Mouse (Mus musculus) liver, embryonic 15.5 days (tissue): Measurements from ENCODE around the gene Apol8. TPM values are rescaled to one million over a fixed set of nuclear protein-coding genes. Genes with fewer than 3 reads are reported as not detected.
"Not testable (repeated sequence)": the region's sequence is repeated elsewhere in the genome, so short reads cannot be mapped to it uniquely, and the experiment has no call there.

Source experiments
- ATAC-seq: fragments of 200-750 bp; cut with Nextera tagmentation; 2 replicates; pipeline ENCODE4 v1.8.0; 2017; ENCODE audit warnings: moderate number of reproducible peaks, mild to moderate bottlenecking, moderate library complexity; ENCODE audit not compliant: insufficient read depth
- H3K27ac ChIP-seq: fragments of 300-500 bp; sonication (generic); replicated peaks from 2 replicates; pipeline ENCODE4 v1.5.1; 2015; ENCODE audit warnings: mild to moderate bottlenecking, inconsistent platforms
- H3K27me3 ChIP-seq: fragments of 300-500 bp; sonication (generic); 2 replicates; pipeline ENCODE4 v1.6.1; 2015; ENCODE audit warnings: mild to moderate bottlenecking, inconsistent platforms
- H3K36me3 ChIP-seq: fragments of 300-500 bp; sonication (generic); replicated peaks from 2 replicates; pipeline ENCODE4 v1.6.1; 2015; ENCODE audit warnings: moderate library complexity, mild to moderate bottlenecking, inconsistent platforms
- H3K4me1 ChIP-seq: fragments of 300-500 bp; sonication (generic); replicated peaks from 2 replicates; pipeline ENCODE4 v1.6.1; 2015; ENCODE audit warnings: inconsistent platforms
- H3K4me2 ChIP-seq: fragments of 300-500 bp; sonication (generic); 2 replicates; pipeline ENCODE4 v1.6.1; 2015; ENCODE audit warnings: moderate library complexity, mild to moderate bottlenecking, inconsistent platforms
- H3K4me3 ChIP-seq: fragments of 300-500 bp; sonication (generic); replicated peaks from 2 replicates; pipeline ENCODE4 v1.5.1; 2015; ENCODE audit warnings: mild to moderate bottlenecking, inconsistent platforms
- H3K9ac ChIP-seq: fragments of 300-500 bp; sonication (generic); 2 replicates; pipeline ENCODE4 v1.6.1; 2015; ENCODE audit warnings: moderate library complexity, mild to moderate bottlenecking, inconsistent platforms
- H3K9me3 ChIP-seq: fragments of 300-500 bp; sonication (generic); replicated peaks from 2 replicates; pipeline ENCODE4 v1.6.1; 2016; ENCODE audit warnings: inconsistent platforms
- WGBS: fragments of 180-500 bp; shearing (Covaris S2); methylation state at CpG from one replicate; pipeline ENCODE4 v1.1.7; 2015; ENCODE audit warnings: mixed read lengths; ENCODE audit not compliant: insufficient replicate concordance; 5-methylcytosine and 5-hydroxymethylcytosine counted together
- polyA plus RNA-seq: library from polyadenylated mRNA; unstranded; fragments of >200 nt; fragmentation: Nextera tagmentation; extraction: Ambion mirVana; gene quantifications from 2 replicates; pipeline ENCODE4 v1.2.1, GENCODE M21; 2015

Gene Apol8
- polyA plus RNA-seq, 1 experiment from 2014 or later, result 27.0 TPM

- not testable (repeated sequence) for ATAC-seq, H3K9me3 ChIP-seq, H3K4me3 ChIP-seq, H3K4me1 ChIP-seq, H3K4me2 ChIP-seq, H3K36me3 ChIP-seq, H3K27ac ChIP-seq, H3K27me3 ChIP-seq, H3K9ac ChIP-seq
- 60% methylated on average over 3 of the region's 3 CpGs for WGBS
Observed at GRCm38 (mm10) chr15:77727745-77728144, 29.1 kb downstream of the Apol8 start.

DNA sequence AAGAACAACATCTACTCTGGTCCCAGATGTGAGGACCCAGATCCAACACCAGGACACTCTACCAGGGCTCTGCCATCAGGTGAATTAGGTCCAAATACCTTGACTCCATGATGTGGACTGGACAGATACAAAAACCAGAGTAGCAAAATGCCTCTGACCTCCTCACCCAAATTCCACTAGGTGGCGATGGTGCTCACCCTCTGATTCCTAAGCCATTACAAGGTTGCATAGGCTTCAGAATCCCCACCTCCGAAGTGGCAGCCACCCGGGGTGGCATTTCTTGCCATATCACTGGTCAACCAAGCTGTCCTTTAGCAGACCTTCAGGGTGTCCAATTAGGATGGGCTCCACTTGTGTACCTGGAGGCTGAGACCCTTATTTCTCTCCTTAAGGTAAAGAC lies 29.7 kb downstream of the Apol8 start:
- ATAC-seq, H3K9ac ChIP-seq, H3K27me3 ChIP-seq, H3K9me3 ChIP-seq, H3K4me2 ChIP-seq, H3K4me1 ChIP-seq, H3K4me3 ChIP-seq, H3K27ac ChIP-seq, H3K36me3 ChIP-seq: not testable (repeated sequence)
- 2% methylated on average over 3 of the region's 3 CpGs for WGBS

DNA sequence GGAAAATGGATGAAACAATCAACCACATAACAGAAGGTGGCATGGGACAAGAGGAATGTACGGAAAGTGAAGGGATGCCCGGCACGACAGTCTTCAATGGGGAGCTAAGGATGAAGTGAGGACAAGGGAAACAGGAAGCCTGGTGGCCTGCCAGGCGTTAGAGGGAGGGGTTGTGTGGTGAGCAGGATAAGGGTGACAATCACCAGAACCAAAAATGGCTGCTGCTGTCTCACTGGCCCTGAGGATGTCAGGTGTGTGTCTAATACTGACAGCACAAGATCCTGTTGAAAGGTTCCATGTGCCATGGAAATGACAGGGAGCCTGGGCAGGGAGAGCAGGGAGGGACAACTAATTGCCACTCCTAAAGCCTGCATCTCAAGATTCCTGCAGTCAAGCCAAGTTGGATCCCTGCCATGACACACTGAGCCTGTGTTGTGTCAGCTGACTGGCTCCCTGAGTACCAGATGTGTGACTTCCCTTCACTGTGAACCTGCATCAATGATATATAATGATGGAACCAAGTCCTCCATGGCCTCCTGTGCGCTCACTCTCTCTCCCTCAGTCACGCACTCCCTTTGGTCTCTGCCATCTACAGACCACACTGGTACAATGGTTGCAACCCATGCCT lies 31.3 kb downstream of the Apol8 start:
- not testable (repeated sequence) for H3K27me3 ChIP-seq, H3K27ac ChIP-seq, H3K4me1 ChIP-seq, H3K4me2 ChIP-seq, H3K36me3 ChIP-seq, H3K9me3 ChIP-seq, H3K4me3 ChIP-seq, ATAC-seq, H3K9ac ChIP-seq
- WGBS, result 47% methylated on average over 6 of the region's 6 CpGs

DNA sequence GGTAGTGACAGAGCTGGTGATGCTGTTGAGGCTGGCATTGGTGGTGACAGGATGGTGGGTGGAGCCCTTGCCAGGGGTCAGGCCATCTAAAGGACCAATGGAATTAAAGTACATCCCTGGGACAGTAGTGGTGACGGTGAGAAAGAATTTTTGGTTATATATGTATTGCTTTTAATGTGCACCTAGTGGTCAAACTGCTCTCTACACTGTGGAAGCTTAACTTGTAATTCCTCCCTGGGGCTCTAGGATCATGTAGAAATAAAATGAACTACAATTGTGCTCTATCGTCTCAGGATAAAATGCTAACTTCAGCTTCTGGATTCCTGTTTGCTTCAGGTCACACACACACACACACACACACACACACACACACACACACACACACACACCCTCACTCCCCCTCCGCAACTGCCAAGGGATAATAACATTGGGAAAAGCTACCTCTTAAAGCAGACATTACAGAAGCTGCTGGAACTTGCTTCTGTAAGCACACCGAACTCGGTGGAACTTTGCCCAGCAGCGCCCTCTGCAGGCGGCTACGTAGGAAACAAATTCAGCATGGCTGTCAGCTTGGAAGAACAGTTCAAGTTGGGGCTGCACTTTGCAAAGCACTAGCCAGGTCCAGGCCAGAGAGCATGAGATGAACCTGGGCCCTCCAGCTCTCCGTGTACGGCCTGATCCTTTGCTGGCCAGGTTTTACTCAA lies 32.4 kb downstream of the Apol8 start:
- H3K9ac ChIP-seq, H3K27ac ChIP-seq, H3K4me3 ChIP-seq, H3K4me2 ChIP-seq, H3K27me3 ChIP-seq, H3K4me1 ChIP-seq, ATAC-seq, H3K9me3 ChIP-seq, H3K36me3 ChIP-seq: not testable (repeated sequence)
- 20% methylated on average over 3 of the region's 10 CpGs for WGBS

DNA sequence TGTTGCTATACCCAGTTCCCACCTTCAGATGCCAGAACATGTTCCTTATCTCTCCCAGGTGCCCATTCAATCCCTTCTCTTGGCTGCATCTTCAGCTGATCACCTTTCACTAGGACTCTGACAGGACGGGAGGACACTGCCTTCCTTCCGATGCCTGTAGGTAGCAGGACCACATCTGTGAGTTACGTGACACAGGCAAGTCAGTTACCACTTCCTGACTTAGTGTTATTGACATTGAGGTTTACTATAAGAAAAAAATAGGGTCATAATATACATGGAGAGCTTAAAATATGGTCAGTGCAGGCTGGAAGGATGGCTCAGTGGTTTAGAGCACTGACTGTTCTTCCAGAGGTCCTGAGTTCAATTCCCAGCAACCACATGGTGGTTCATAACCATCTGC lies 35.3 kb downstream of the Apol8 start:
- not testable (repeated sequence) for H3K4me3 ChIP-seq, H3K27ac ChIP-seq, H3K4me2 ChIP-seq, H3K36me3 ChIP-seq, ATAC-seq, H3K27me3 ChIP-seq, H3K4me1 ChIP-seq, H3K9ac ChIP-seq, H3K9me3 ChIP-seq
- WGBS, result no CpG with 5 or more reads among the region's 3 CpGs

GRCm38 (mm10) chr15:77718240-77718639 lies 38.6 kb downstream of the Apol8 start:
- WGBS, result 55% methylated on average over 6 of the region's 6 CpGs
- H3K36me3 ChIP-seq, H3K4me1 ChIP-seq, H3K9me3 ChIP-seq, H3K9ac ChIP-seq, ATAC-seq, H3K4me2 ChIP-seq, H3K27me3 ChIP-seq, H3K27ac ChIP-seq, H3K4me3 ChIP-seq: not testable (repeated sequence)

DNA sequence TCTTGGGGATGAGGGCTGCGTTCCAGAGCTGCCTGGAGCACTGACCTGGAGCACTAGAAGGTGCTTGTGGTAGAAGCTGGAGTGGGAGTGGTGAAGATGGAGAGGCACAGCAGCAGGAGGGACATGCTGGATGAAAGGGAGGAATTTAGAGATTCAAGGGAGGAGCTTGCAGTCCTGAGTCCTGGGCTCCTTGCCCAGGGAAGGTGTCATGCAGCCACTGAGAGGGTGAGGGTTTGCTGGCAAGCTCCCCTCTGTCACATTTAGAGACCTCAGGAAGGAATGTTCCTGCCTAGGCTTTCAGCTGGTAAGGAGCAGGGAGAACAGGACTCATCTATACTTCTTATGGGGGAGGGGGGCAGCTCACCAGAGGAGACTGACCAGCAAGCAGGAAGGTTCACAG lies 47.9 kb downstream of the Apol8 start:
- H3K4me1 ChIP-seq, H3K9me3 ChIP-seq, H3K9ac ChIP-seq, H3K4me2 ChIP-seq, H3K27ac ChIP-seq, H3K4me3 ChIP-seq, H3K27me3 ChIP-seq, ATAC-seq, H3K36me3 ChIP-seq: not testable (repeated sequence)
- WGBS, result 64% methylated on average over 1 of the region's 1 CpGs

DNA sequence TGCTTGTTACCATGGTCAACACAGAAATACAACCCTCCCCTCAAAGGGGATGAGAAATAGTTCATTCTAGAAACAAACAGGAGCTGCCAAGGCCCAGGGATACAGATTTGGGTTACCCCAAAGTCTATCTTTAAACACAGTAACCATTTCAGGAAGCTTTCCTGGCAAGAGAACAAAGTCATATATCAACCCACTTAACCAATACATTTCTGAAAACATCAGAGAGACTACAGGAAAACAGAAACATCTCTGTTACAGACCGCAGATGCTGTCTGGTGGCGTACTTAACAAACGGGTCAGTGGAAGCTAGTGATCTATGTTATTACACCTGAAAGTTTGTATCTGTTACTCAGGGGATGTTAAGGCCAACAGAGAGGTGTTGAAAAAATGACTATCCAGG lies 51.5 kb downstream of the Apol8 start:
- H3K4me2 ChIP-seq, H3K4me3 ChIP-seq, H3K36me3 ChIP-seq, H3K9me3 ChIP-seq, ATAC-seq, H3K9ac ChIP-seq, H3K27ac ChIP-seq, H3K4me1 ChIP-seq, H3K27me3 ChIP-seq: not testable (repeated sequence)
- 74% methylated on average over 3 of the region's 3 CpGs for WGBS

- H3K4me3 ChIP-seq, H3K4me1 ChIP-seq, H3K36me3 ChIP-seq, ATAC-seq, H3K9me3 ChIP-seq, H3K4me2 ChIP-seq, H3K27me3 ChIP-seq, H3K27ac ChIP-seq, H3K9ac ChIP-seq: not testable (repeated sequence)
- 45% methylated on average over 4 of the region's 4 CpGs for WGBS
Observed at GRCm38 (mm10) chr15:77698656-77699055, 58.1 kb downstream of the Apol8 start, which contains the start of gene Apol7e. Gene Apol7e, plus strand, starts transcription at chr15:77698857.

Other genes with a start within 250 kb of the Apol8 start
- gene Apol11a, start 248.7 kb downstream of the Apol8 start, polyA plus RNA-seq, result 0.24 and 0.29 TPM in 2 replicates
- gene Apol7c, start 223.7 kb downstream of the Apol8 start, polyA plus RNA-seq, result not detected in 2 replicates
- gene 1700025B11Rik, start 195.1 kb downstream of the Apol8 start, polyA plus RNA-seq, result not detected in 2 replicates
- not detected in 2 replicates for gene Apol10b, start 160.9 kb downstream of the Apol8 start, polyA plus RNA-seq
- not detected in 2 replicates for gene Gm36245, start 157.7 kb downstream of the Apol8 start, polyA plus RNA-seq
- 7.3 and 7.6 TPM in 2 replicates for gene Apol11b, start 113.7 kb downstream of the Apol8 start, polyA plus RNA-seq
- gene Apol7e, start 58.1 kb downstream of the Apol8 start, polyA plus RNA-seq, result 0.03 TPM in 1 of 2 replicates, not detected in the other
- gene Apol9b, start 28.0 kb downstream of the Apol8 start, polyA plus RNA-seq, result 0.12 TPM in 1 of 2 replicates, not detected in the other
- 19.5 and 20.3 TPM in 2 replicates for gene Myh9, start 85.2 kb upstream of the Apol8 start, polyA plus RNA-seq
- 185 and 208 TPM in 2 replicates for gene Txn2, start 172.0 kb upstream of the Apol8 start, polyA plus RNA-seq
- gene Foxred2, start 199.7 kb upstream of the Apol8 start, polyA plus RNA-seq, result 1.1 and 1.4 TPM in 2 replicates
- 139 and 142 TPM in 2 replicates for gene Eif3d, start 213.8 kb upstream of the Apol8 start, polyA plus RNA-seq